Mouse (Mus musculus) B cell, adult (primary cell): ENCODE data around the gene Nhlrc2. TPM values are rescaled to one million over a fixed set of nuclear protein-coding genes. Genes with fewer than 3 reads are reported as not detected.

ENCODE experiments used
- total RNA-seq: library from RNA; stranded (reverse); gene quantifications from 4 replicates; pipeline ENCODE4 v1.2.4, GENCODE M21; 2023; ENCODE audit not compliant: inconsistent age

The Nhlrc2 gene
- 17.8 to 23.4 TPM (median 22.5 TPM) in 4 replicates for total RNA-seq

GRCm38 (mm10) chr19:56548230-56549032 lies at the start of gene Nhlrc2:
TSS of gene Nhlrc2 (plus strand) at chr19:56548261.

GRCm38 (mm10) chr19:56547456-56548229 lies 418 bp upstream of the Nhlrc2 start, which contains the start of gene Dclre1a:
TSS of gene Dclre1a (minus strand) at chr19:56548222.

Other genes with a start within 250 kb of the Nhlrc2 start
- 0.12 to 0.32 TPM (median 0.20 TPM) in 4 replicates for gene Nrap, start 158.2 kb upstream of the Nhlrc2 start, total RNA-seq
- gene Casp7, start 151.1 kb upstream of the Nhlrc2 start, total RNA-seq = 25.0 to 31.5 TPM (median 27.2 TPM) in 4 replicates
- 0.96 to 1.3 TPM (median 1.1 TPM) in 4 replicates for gene Plekhs1, start 86.6 kb upstream of the Nhlrc2 start, total RNA-seq
- gene Dclre1a, start within 50 bp of the Nhlrc2 start, total RNA-seq = 3.7 to 6.6 TPM (median 4.9 TPM) in 4 replicates
- gene Adrb1, start 173.9 kb downstream of the Nhlrc2 start, total RNA-seq = 0.29 to 0.45 TPM in 2 of 4 replicates, not detected in the others